Mouse (Mus musculus): ENCODE data around the gene H2afj. TPM values are rescaled to one million over a fixed set of nuclear protein-coding genes. Genes with fewer than 3 reads are reported as not detected.
A peak's percentile ranks its signal among the peaks of the same experiment; 100 is the strongest.
"Not testable (repeated sequence)": the region's sequence is repeated elsewhere in the genome, so short reads cannot be mapped to it uniquely, and the experiment has no call there.

H2afj gene
- polyA plus RNA-seq, 1 experiment from 2014 or later: 199 TPM

DNA sequence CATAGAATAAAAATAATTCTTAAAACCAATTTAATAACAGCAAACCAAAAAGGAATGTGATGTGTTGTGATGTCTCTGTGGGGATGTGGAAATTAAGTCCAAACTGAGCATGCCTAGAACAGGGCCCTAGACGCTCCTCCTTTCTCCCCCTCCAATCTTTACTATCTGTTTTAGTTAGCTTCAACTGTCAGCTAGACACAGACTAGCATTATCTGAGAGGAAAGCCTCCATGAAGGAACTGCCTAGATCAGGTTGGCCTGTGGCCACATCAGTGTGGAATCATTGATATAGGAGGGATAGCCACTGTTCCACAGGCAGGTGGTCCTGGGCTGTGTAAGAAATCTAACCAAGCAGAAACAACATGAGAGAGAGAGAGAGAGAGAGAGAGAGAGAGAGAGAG, 12.9 kb upstream of the H2afj start:
- no peak overlapping the region for H3K4me2 ChIP-seq (replicated peaks)
- no peak overlapping the region for H3K4me3 ChIP-seq (replicated peaks)
- no peak overlapping the region for H3K27ac ChIP-seq
- H3K9me3 ChIP-seq: no peaks in the 10 kb centered on the region
- no peaks in the 10 kb centered on the region for H3K36me3 ChIP-seq
- peaks cover 6% of the 10 kb centered on the region; the same call in 1 of the 2 replicates for H3K4me1 ChIP-seq (replicated peaks)
- WGBS: 64% methylated on average over 1 of the region's 1 CpGs
- no peak overlapping the region for H3K9ac ChIP-seq
- no peak for ATAC-seq
- H3K27me3 ChIP-seq (replicated peaks): no peaks in the 10 kb centered on the region

GRCm38 (mm10) chr6:136795850-136796249, 12.2 kb upstream of the H2afj start:
- no peaks in the 10 kb centered on the region for H3K9me3 ChIP-seq
- H3K4me3 ChIP-seq (replicated peaks): no peak overlapping the region
- H3K4me1 ChIP-seq (replicated peaks): peaks cover 6% of the 10 kb centered on the region; the same call in 1 of the 2 replicates
- no peak overlapping the region for H3K4me2 ChIP-seq (replicated peaks)
- no peak for ATAC-seq
- H3K9ac ChIP-seq: no peak overlapping the region
- H3K36me3 ChIP-seq: no peaks in the 10 kb centered on the region
- H3K27ac ChIP-seq: no peak overlapping the region
- H3K27me3 ChIP-seq (replicated peaks): no peaks in the 10 kb centered on the region
- 65% methylated on average over 6 of the region's 6 CpGs for WGBS

DNA sequence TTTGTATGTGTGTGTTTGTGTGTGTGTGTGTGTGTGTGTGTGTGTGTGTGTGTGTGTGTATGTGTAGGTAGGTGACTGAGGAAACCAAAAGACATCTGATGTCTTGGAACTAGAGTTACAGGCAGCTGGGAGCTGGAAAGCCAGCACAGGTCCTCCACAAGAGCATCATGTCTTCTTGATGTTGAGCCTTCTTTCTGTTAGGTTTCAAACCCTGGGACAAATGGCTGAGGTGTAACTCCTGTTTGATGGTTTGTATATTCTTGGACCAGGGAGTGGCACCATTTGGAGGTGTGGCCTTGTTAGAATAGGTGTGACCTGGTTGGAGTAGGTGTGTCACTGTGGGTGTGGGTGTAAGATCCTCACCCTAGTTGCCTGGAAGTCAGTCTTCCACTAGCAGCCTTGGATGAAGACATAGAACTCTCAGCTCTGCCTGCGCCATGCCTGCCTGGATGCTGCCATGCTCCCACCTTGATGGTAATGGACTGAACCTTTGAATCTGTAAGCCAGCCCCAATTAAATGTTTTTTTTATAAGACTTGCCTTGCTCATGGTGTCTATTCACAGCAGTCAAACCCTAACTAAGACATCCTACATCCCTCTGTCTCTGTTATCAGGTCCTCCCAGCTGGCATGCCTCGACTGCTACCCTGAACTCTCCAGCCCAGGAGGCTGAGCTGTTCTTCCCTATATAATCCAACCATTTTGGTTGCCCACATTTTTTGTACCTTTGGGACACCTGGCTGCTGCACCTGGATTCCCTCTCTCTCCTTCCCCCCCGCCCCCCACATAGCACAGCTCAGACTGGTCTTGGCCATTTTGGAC, 10.0 kb upstream of the H2afj start:
- not testable (repeated sequence) for ATAC-seq; H3K4me3 ChIP-seq (replicated peaks); H3K4me2 ChIP-seq (replicated peaks); H3K9me3 ChIP-seq; H3K27me3 ChIP-seq (replicated peaks); H3K9ac ChIP-seq; H3K4me1 ChIP-seq (replicated peaks); H3K36me3 ChIP-seq; H3K27ac ChIP-seq
- WGBS: 85% methylated on average over 3 of the region's 3 CpGs

DNA sequence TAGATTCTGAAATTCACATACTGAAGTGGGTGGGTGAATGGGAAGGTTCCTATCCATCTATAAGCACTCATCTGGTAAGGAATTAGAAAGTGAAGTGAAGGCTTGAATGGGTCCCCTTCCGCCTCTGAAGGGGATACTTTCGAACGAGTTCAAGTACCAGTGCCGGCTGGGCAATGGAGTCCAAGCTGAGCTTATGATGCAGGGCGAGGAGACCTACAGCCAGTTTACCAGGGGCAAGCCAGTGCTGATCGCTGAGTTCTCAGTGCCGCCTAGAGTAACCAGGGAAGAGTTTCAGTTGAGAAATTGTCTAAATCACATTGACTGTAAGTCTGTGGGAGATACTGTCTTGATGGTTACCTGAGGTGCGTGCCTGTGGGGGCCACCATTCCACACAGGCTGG, 7.3 kb upstream of the H2afj start:
- no peak overlapping the region for H3K4me2 ChIP-seq (replicated peaks)
- peaks cover 4% of the 10 kb centered on the region; the same call in 1 of the 2 replicates for H3K4me1 ChIP-seq (replicated peaks)
- H3K9ac ChIP-seq: no peak overlapping the region
- WGBS: 89% methylated on average over 8 of the region's 8 CpGs
- ATAC-seq: no peak
- no peak overlapping the region for H3K4me3 ChIP-seq (replicated peaks)
- H3K9me3 ChIP-seq: no peaks in the 10 kb centered on the region
- H3K36me3 ChIP-seq: no peaks in the 10 kb centered on the region
- no peaks in the 10 kb centered on the region for H3K27me3 ChIP-seq (replicated peaks)
- H3K27ac ChIP-seq: no peak overlapping the region

DNA sequence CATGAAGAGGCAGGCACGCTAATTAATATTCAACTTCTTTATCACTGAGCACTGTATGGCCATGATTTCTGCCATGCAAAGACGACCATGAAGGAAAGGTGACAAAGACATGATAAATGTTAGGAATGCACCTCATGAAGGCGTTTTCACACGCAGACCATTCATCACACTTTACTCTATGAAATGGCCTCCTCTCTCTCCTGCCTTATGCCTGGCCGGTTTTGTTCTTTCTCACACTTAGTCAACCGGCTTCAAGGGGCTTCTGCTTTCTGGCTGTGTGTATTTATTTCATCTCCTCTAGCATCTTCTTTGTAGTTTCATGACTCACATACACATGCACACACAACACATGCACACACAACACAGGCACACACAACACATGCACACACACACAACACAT, 6.8 kb upstream of the H2afj start:
- Histone ChIP-seq H3K9ac (no peak overlapping the region), H3K4me3 (replicated peaks) (no peak overlapping the region), H3K36me3 (no peaks in the 10 kb centered on the region), H3K9me3 (no peaks in the 10 kb centered on the region), H3K4me1 (replicated peaks) (peaks cover 4% of the 10 kb centered on the region; the same call in 1 of the 2 replicates), H3K27me3 (replicated peaks) (no peaks in the 10 kb centered on the region), H3K4me2 (replicated peaks) (no peak overlapping the region), H3K27ac (no peak overlapping the region)
- ATAC-seq: no peak
- WGBS: 66% methylated on average over 6 of the region's 6 CpGs

GRCm38 (mm10) chr6:136803093-136803738, 4.8 kb upstream of the H2afj start:
- no peaks in the 10 kb centered on the region for H3K27me3 ChIP-seq (replicated peaks)
- H3K9ac ChIP-seq: peak overlapping the region; percentile 91; the same call in 1 of the 2 replicates
- peaks cover 10% of the 10 kb centered on the region; the same call in 1 of the 2 replicates for H3K4me1 ChIP-seq (replicated peaks)
- H3K9me3 ChIP-seq: no peaks in the 10 kb centered on the region
- ATAC-seq: 0 out of 2 replicates have a peak, but pooled peaks have one; percentile 0
- peak overlapping the region; percentile 100 for H3K27ac ChIP-seq
- WGBS: 12% methylated on average over 12 of the region's 12 CpGs
- no peaks in the 10 kb centered on the region for H3K36me3 ChIP-seq
- peak overlapping the region; percentile 68 for H3K4me3 ChIP-seq (replicated peaks)
- peak overlapping the region; percentile 91 for H3K4me2 ChIP-seq (replicated peaks)

GRCm38 (mm10) chr6:136803739-136804633, 4.1 kb upstream of the H2afj start, which contains the start of gene Hist4h4:
Gene Hist4h4 (minus strand): TSS chr6:136804415.
- Histone ChIP-seq H3K4me3 (replicated peaks) (peak within 1 kb of the TSS; percentile 68), H3K27ac (peak within 1 kb of the TSS; percentile 100), H3K9ac (peak within 1 kb of the TSS; percentile 91), H3K4me1 (replicated peaks) (peaks cover 10% of the 10 kb centered on the region; the same call in 1 of the 2 replicates), H3K36me3 (no peaks in the 10 kb centered on the region), H3K9me3 (no peaks in the 10 kb centered on the region), H3K4me2 (replicated peaks) (peak within 1 kb of the TSS; percentile 91), H3K27me3 (replicated peaks) (no peaks in the 10 kb centered on the region)
- WGBS: under 1% methylated on average over 50 of the region's 50 CpGs
- peak; percentile 71 for ATAC-seq

GRCm38 (mm10) chr6:136804705-136805408, 3.2 kb upstream of the H2afj start:
- H3K27me3 ChIP-seq (replicated peaks): no peaks in the 10 kb centered on the region
- H3K27ac ChIP-seq: peak overlapping the region; percentile 100
- 0 out of 2 replicates have a peak overlapping the region, but pooled peaks have one; percentile 20 for H3K9ac ChIP-seq
- no peak for ATAC-seq
- H3K9me3 ChIP-seq: no peaks in the 10 kb centered on the region
- peak overlapping the region; percentile 68 for H3K4me3 ChIP-seq (replicated peaks)
- H3K4me1 ChIP-seq (replicated peaks): peaks cover 16% of the 10 kb centered on the region
- no peaks in the 10 kb centered on the region for H3K36me3 ChIP-seq
- WGBS: 25% methylated on average over 9 of the region's 9 CpGs
- peak overlapping the region; percentile 91 for H3K4me2 ChIP-seq (replicated peaks)

GRCm38 (mm10) chr6:136805409-136805775, 2.7 kb upstream of the H2afj start:
- H3K36me3 ChIP-seq: no peaks in the 10 kb centered on the region
- H3K9ac ChIP-seq: no peak overlapping the region
- H3K4me2 ChIP-seq (replicated peaks): no peak overlapping the region
- WGBS: 71% methylated on average over 1 of the region's 1 CpGs
- H3K4me1 ChIP-seq (replicated peaks): peaks cover 17% of the 10 kb centered on the region
- no peak overlapping the region for H3K4me3 ChIP-seq (replicated peaks)
- no peaks in the 10 kb centered on the region for H3K27me3 ChIP-seq (replicated peaks)
- no peaks in the 10 kb centered on the region for H3K9me3 ChIP-seq
- ATAC-seq: no peak
- H3K27ac ChIP-seq: no peak overlapping the region

GRCm38 (mm10) chr6:136806819-136807218, 1.2 kb upstream of the H2afj start:
- no peaks in the 10 kb centered on the region for H3K36me3 ChIP-seq
- H3K9me3 ChIP-seq: no peaks in the 10 kb centered on the region
- no peak overlapping the region for H3K4me3 ChIP-seq (replicated peaks)
- H3K4me2 ChIP-seq (replicated peaks): peak overlapping the region; percentile 63
- H3K4me1 ChIP-seq (replicated peaks): peaks cover 23% of the 10 kb centered on the region
- no peaks in the 10 kb centered on the region for H3K27me3 ChIP-seq (replicated peaks)
- no peak for ATAC-seq
- WGBS: 57% methylated on average over 5 of the region's 5 CpGs
- H3K9ac ChIP-seq: no peak overlapping the region
- H3K27ac ChIP-seq: peak overlapping the region; percentile 88

DNA sequence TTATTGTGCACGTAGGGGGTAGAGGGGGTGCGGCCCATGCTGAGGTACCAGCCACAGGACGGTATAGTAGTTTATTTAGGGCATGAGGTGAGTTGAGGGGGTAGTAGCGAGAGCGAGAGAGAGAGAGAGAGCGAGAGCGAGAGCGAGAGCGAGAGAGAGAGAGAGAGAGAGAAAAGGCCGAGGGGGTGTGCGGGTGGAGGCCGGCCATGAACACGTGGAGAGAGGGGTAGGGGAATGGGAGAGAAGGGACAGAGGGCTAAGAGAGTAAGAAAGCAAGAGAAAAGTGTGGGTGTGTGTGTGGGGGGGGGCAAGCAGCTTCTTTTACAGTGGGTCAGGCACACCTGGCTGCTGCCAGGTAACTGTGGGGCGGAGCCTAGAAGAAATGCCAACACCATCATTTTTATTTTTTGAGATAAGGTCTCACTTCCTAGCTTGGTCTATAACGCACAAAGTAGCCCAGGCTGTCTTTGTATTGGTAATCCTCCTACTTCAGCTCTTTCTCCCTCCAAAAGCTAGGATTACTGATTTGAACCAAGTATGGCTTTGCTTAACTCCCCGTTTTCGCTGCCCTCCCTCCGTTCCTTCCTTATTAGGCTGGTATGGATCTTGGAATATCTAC, 540 bp upstream of the H2afj start:
- peak overlapping the region; percentile 91 for H3K4me3 ChIP-seq (replicated peaks)
- no peaks in the 10 kb centered on the region for H3K9me3 ChIP-seq
- no peaks in the 10 kb centered on the region for H3K27me3 ChIP-seq (replicated peaks)
- H3K4me1 ChIP-seq (replicated peaks): peaks cover 23% of the 10 kb centered on the region
- H3K27ac ChIP-seq: peak overlapping the region; percentile 88
- no peaks in the 10 kb centered on the region for H3K36me3 ChIP-seq
- H3K4me2 ChIP-seq (replicated peaks): peak overlapping the region; percentile 63
- ATAC-seq: peak; percentile 3
- peak overlapping the region; percentile 41 for H3K9ac ChIP-seq
- WGBS: 24% methylated on average over 18 of the region's 18 CpGs

All from intestine, embryonic 15.5 days (tissue).